Mouse (Mus musculus) heart, postnatal 0 days (tissue): ENCODE measurements around the gene Otop3. TPM values are rescaled to one million over a fixed set of nuclear protein-coding genes. Genes with fewer than 3 reads are reported as not detected.

Experiments
- ATAC-seq: fragments of 200-750 bp; cut with Nextera tagmentation; 2 replicates; pipeline ENCODE4 v1.8.0; 2017; ENCODE audit warnings: low read depth, moderate number of reproducible peaks, moderate library complexity; ENCODE audit not compliant: insufficient read depth
- DNase-seq: peaks from one replicate; pipeline ENCODE4 v3.0.0-alpha.2; 2016; ENCODE audit warnings: low spot score
- H3K27ac ChIP-seq: fragments of 300-500 bp; sonication (generic); 2 replicates; pipeline ENCODE4 v1.5.1; 2014; ENCODE audit warnings: low read depth, mild to moderate bottlenecking
- H3K27me3 ChIP-seq: fragments of 300-500 bp; sonication (generic); 2 replicates; pipeline ENCODE4 v1.6.1; 2014; ENCODE audit warnings: low read length, mixed read lengths; ENCODE audit not compliant: control insufficient read depth, insufficient read depth
- H3K36me3 ChIP-seq: fragments of 300-500 bp; sonication (generic); replicated peaks from 2 replicates; pipeline ENCODE4 v1.6.1; 2014; ENCODE audit warnings: low read length, mixed read lengths; ENCODE audit not compliant: control insufficient read depth, insufficient read depth
- H3K4me1 ChIP-seq: fragments of 300-500 bp; sonication (generic); 2 replicates; pipeline ENCODE4 v1.6.1; 2014; ENCODE audit warnings: antibody characterized with exemption; ENCODE audit not compliant: control insufficient read depth, insufficient read depth
- H3K4me2 ChIP-seq: fragments of 300-500 bp; sonication (generic); 2 replicates; pipeline ENCODE4 v1.6.1; 2014; ENCODE audit warnings: low read depth, mild to moderate bottlenecking, low read length, moderate library complexity
- H3K4me3 ChIP-seq: fragments of 300-500 bp; sonication (generic); 2 replicates; pipeline ENCODE4 v1.5.1; 2014; ENCODE audit warnings: low read depth, low read length
- H3K9ac ChIP-seq: fragments of 300-500 bp; sonication (generic); replicated peaks from 2 replicates; pipeline ENCODE4 v1.6.1; 2014; ENCODE audit warnings: low read depth, low read length, mixed read lengths
- H3K9me3 ChIP-seq: fragments of 300-500 bp; sonication (generic); replicated peaks from 2 replicates; pipeline ENCODE4 v1.6.1; 2016; ENCODE audit warnings: low read length; ENCODE audit not compliant: control insufficient read depth
- CTCF ChIP-seq: IDR thresholded peaks from 2 replicates; pipeline ENCODE4 v1.5.1; 2016; ENCODE audit warnings: antibody characterized with exemption, control low read depth, low read depth
- EP300 ChIP-seq: IDR thresholded peaks from 2 replicates; pipeline ENCODE4 v1.6.1; 2016; ENCODE audit warnings: antibody characterized with exemption, low read depth
- WGBS: fragments of 180-500 bp; shearing (Covaris S2); extraction: QIAGEN DNeasy Blood & Tissue Kit; methylation state at CpG from one replicate; pipeline ENCODE4 v1.1.7; 2014; 5-methylcytosine and 5-hydroxymethylcytosine counted together
- polyA plus RNA-seq: library from polyadenylated mRNA; unstranded; fragments of >200 nt; fragmentation: Nextera tagmentation; extraction: Ambion mirVana; gene quantifications from 2 replicates; pipeline ENCODE4 v1.2.1, GENCODE M21; 2015
- total RNA-seq: library from RNA; depleted of rRNA; stranded (reverse); fragments of >200 nt; gene quantifications from 2 replicates; pipeline ENCODE4 v1.2.3, GENCODE M21; 2014; ENCODE audit warnings: low replicate concordance

Otop3 gene
- total and polyA plus RNA-seq, 2 experiments from 2014 or later = not detected

- Histone ChIP-seq H3K4me1 (no peaks in the 10 kb centered on the region), H3K36me3 (no peaks in the 10 kb centered on the region), H3K27ac (no peak overlapping the region), H3K9me3 (no peaks in the 10 kb centered on the region), H3K27me3 (peaks cover 45% of the 10 kb centered on the region), H3K4me3 (no peak overlapping the region), H3K4me2 (no peak overlapping the region), H3K9ac (no peak overlapping the region)
- ATAC-seq (no peak), DNase-seq (no peak)
- WGBS = 59% methylated on average over 6 of the region's 6 CpGs
- TF ChIP-seq CTCF (no peak), EP300 (no peak)
Observed at GRCm38 (mm10) chr11:115341866-115342265, 7.3 kb downstream of the Otop3 start.

GRCm38 (mm10) chr11:115344967-115345366 is 10.4 kb downstream of the Otop3 start:
- TF ChIP-seq EP300 (no peak), CTCF (no peak)
- DNase-seq = no peak
- H3K9me3 ChIP-seq = no peaks in the 10 kb centered on the region
- no peaks in the 10 kb centered on the region for H3K4me1 ChIP-seq
- H3K36me3 ChIP-seq = no peaks in the 10 kb centered on the region
- peaks cover 30% of the 10 kb centered on the region for H3K27me3 ChIP-seq
- no peak overlapping the region for H3K4me3 ChIP-seq
- H3K4me2 ChIP-seq = no peak overlapping the region
- 12% methylated on average over 12 of the region's 12 CpGs for WGBS
- no peak overlapping the region for H3K27ac ChIP-seq
- H3K9ac ChIP-seq = no peak overlapping the region
- ATAC-seq = no peak

- H3K27ac ChIP-seq = no peak overlapping the region
- DNase-seq = no peak
- no peak overlapping the region for H3K4me3 ChIP-seq
- H3K27me3 ChIP-seq = peaks cover 30% of the 10 kb centered on the region
- H3K4me1 ChIP-seq = no peaks in the 10 kb centered on the region
- 29% methylated on average over 7 of the region's 7 CpGs for WGBS
- TF ChIP-seq EP300 = no peak
- TF ChIP-seq CTCF = no peak
- H3K9ac ChIP-seq = no peak overlapping the region
- no peak overlapping the region for H3K4me2 ChIP-seq
- H3K9me3 ChIP-seq = no peaks in the 10 kb centered on the region
- H3K36me3 ChIP-seq = no peaks in the 10 kb centered on the region
- ATAC-seq = no peak
Observed at GRCm38 (mm10) chr11:115345515-115345914, 11.0 kb downstream of the Otop3 start.

GRCm38 (mm10) chr11:115348681-115349248 is 14.2 kb downstream of the Otop3 start:
- TF ChIP-seq EP300 (no peak), CTCF (no peak)
- DNase-seq (no peak), ATAC-seq (no peak)
- Histone ChIP-seq H3K4me1 (no peaks in the 10 kb centered on the region), H3K4me3 (no peak overlapping the region), H3K9me3 (no peaks in the 10 kb centered on the region), H3K4me2 (no peak overlapping the region), H3K27me3 (peaks cover 24% of the 10 kb centered on the region), H3K9ac (no peak overlapping the region), H3K27ac (no peak overlapping the region), H3K36me3 (no peaks in the 10 kb centered on the region)
- 51% methylated on average over 17 of the region's 17 CpGs for WGBS

GRCm38 (mm10) chr11:115349976-115350375 is 15.4 kb downstream of the Otop3 start:
- ATAC-seq (no peak), DNase-seq (no peak)
- H3K27me3 ChIP-seq = peaks cover 14% of the 10 kb centered on the region
- H3K9ac ChIP-seq = no peak overlapping the region
- no peaks in the 10 kb centered on the region for H3K36me3 ChIP-seq
- 41% methylated on average over 4 of the region's 4 CpGs for WGBS
- H3K27ac ChIP-seq = no peak overlapping the region
- no peak overlapping the region for H3K4me2 ChIP-seq
- no peaks in the 10 kb centered on the region for H3K4me1 ChIP-seq
- no peak overlapping the region for H3K4me3 ChIP-seq
- TF ChIP-seq CTCF (no peak), EP300 (no peak)
- no peaks in the 10 kb centered on the region for H3K9me3 ChIP-seq

GRCm38 (mm10) chr11:115353375-115353774 is 18.8 kb downstream of the Otop3 start:
- WGBS = 84% methylated on average over 5 of the region's 5 CpGs
- H3K27me3 ChIP-seq = 0 out of 2 replicates have a peak, but pooled peaks cover 6% of the 10 kb centered on the region
- H3K9me3 ChIP-seq = no peaks in the 10 kb centered on the region
- H3K4me1 ChIP-seq = no peaks in the 10 kb centered on the region
- H3K9ac ChIP-seq = no peak overlapping the region
- no peaks in the 10 kb centered on the region for H3K36me3 ChIP-seq
- DNase-seq (no peak), ATAC-seq (no peak)
- no peak for TF ChIP-seq EP300
- H3K27ac ChIP-seq = no peak overlapping the region
- no peak overlapping the region for H3K4me3 ChIP-seq
- no peak overlapping the region for H3K4me2 ChIP-seq
